In genomic region chr11:75263964-75264312, GRCm38 (mm10) we compare ENCODE assay signal across 11 mouse cellular contexts.
A peak's percentile ranks its signal among the peaks of the same experiment; 100 is the strongest.
DNase-seq lines count a peak whose midpoint lies in the region; ATAC-seq lines count a peak whose summit lies in the region.
"Had no signal": no experiment of that assay in that cellular context is flagged by ENCODE, and none has a peak within 500 bp of the region (broad histone marks: within the 10 kb centered on the region; RNA-seq: fewer than 3 reads in every experiment).

No protein-coding gene starts in this region.

- H3K27ac ChIP-seq in kidney, embryonic 16.5 days (ENCODE audit: low read length) = no peak overlapping the region
- H3K27ac ChIP-seq in neural tube, embryonic 12.5 days = no peak overlapping the region
- H3K27ac ChIP-seq in forebrain, embryonic 16.5 days (ENCODE audit: low read length) = no peak overlapping the region
- peak overlapping the region; percentile 52 for H3K27ac ChIP-seq in neural tube, embryonic 15.5 days (replicated peaks)
- H3K27ac ChIP-seq: limb, embryonic 15.5 days had no signal

- ATAC-seq in kidney, embryonic 16.5 days (ENCODE audit: low FRiP score, low TSS enrichment) = no peak
- ATAC-seq in neural tube, embryonic 12.5 days (ENCODE audit: low FRiP score, low read depth) = peak; percentile 55; the same call in 1 of the 2 replicates
- ATAC-seq in forebrain, embryonic 16.5 days = peak; percentile 56
- ATAC-seq in neural tube, embryonic 15.5 days (ENCODE audit: low FRiP score) = peak; percentile 48
- ATAC-seq: Patski had no signal

- DNase-seq in kidney, postnatal 14 days = peak; percentile 45
- DNase-seq in neural tube, embryonic 10.5 days (ENCODE audit: extremely low spot score, low spot score) = no peak
- DNase-seq in heart, postnatal 36 days = no peak
- DNase-seq: cerebellum, postnatal 14 days had no signal

- no peak overlapping the region for H3K4me3 ChIP-seq in kidney, embryonic 16.5 days (ENCODE audit: low read length)
- H3K4me3 ChIP-seq in neural tube, embryonic 12.5 days = no peak overlapping the region
- no peak overlapping the region for H3K4me3 ChIP-seq in forebrain, embryonic 16.5 days (replicated peaks; ENCODE audit: low read length)
- no peak overlapping the region for H3K4me3 ChIP-seq in neural tube, embryonic 15.5 days (replicated peaks)
- H3K4me3 ChIP-seq: embryonic facial prominence, embryonic 13.5 days; limb, embryonic 15.5 days had no signal

- intact Hi-C loops in heart, postnatal 36 days (cut with DNase I) = no loop called here

- H3K4me2 ChIP-seq in kidney, embryonic 16.5 days (replicated peaks; ENCODE audit: low read depth, low read length) = no peak overlapping the region
- no peak overlapping the region for H3K4me2 ChIP-seq in neural tube, embryonic 12.5 days (replicated peaks)
- H3K4me2 ChIP-seq in forebrain, embryonic 16.5 days (ENCODE audit: low read length) = no peak overlapping the region
- no peak overlapping the region for H3K4me2 ChIP-seq in neural tube, embryonic 15.5 days
- H3K4me2 ChIP-seq: embryonic facial prominence, embryonic 13.5 days; limb, embryonic 15.5 days had no signal

- peaks cover 42% of the 10 kb centered on the region for H3K4me1 ChIP-seq in kidney, embryonic 16.5 days (ENCODE audit: insufficient read depth, low read length)
- H3K4me1 ChIP-seq in neural tube, embryonic 12.5 days = peaks cover 49% of the 10 kb centered on the region
- peaks cover 32% of the 10 kb centered on the region for H3K4me1 ChIP-seq in forebrain, embryonic 16.5 days (replicated peaks; ENCODE audit: control insufficient read depth, insufficient read depth, low read length)
- peaks cover 54% of the 10 kb centered on the region for H3K4me1 ChIP-seq in neural tube, embryonic 15.5 days

- no peaks in the 10 kb centered on the region for H3K36me3 ChIP-seq in kidney, embryonic 16.5 days (ENCODE audit: insufficient read depth, low read length)
- no peaks in the 10 kb centered on the region for H3K36me3 ChIP-seq in neural tube, embryonic 12.5 days
- no peaks in the 10 kb centered on the region for H3K36me3 ChIP-seq in forebrain, embryonic 16.5 days (ENCODE audit: control insufficient read depth, insufficient read depth)
- H3K36me3 ChIP-seq in neural tube, embryonic 15.5 days = no peaks in the 10 kb centered on the region
- H3K36me3 ChIP-seq: embryonic facial prominence, embryonic 13.5 days; limb, embryonic 15.5 days had no signal

- 52% methylated on average over 6 of the region's 6 CpGs for WGBS in kidney, embryonic 16.5 days
- WGBS in neural tube, embryonic 12.5 days = 43% methylated on average over 6 of the region's 6 CpGs
- 23% methylated on average over 6 of the region's 6 CpGs for WGBS in forebrain, embryonic 16.5 days
- WGBS in neural tube, embryonic 15.5 days = 36% methylated on average over 6 of the region's 6 CpGs

- no peak overlapping the region for H3K9ac ChIP-seq in kidney, embryonic 16.5 days (replicated peaks; ENCODE audit: low read length)
- no peak overlapping the region for H3K9ac ChIP-seq in neural tube, embryonic 12.5 days
- H3K9ac ChIP-seq in forebrain, embryonic 16.5 days (replicated peaks; ENCODE audit: low read depth, low read length) = no peak overlapping the region
- no peak overlapping the region for H3K9ac ChIP-seq in neural tube, embryonic 15.5 days (replicated peaks)
- H3K9ac ChIP-seq: embryonic facial prominence, embryonic 13.5 days; limb, embryonic 15.5 days had no signal

- no peaks in the 10 kb centered on the region for H3K9me3 ChIP-seq in kidney, embryonic 16.5 days (ENCODE audit: low read length)
- no peaks in the 10 kb centered on the region for H3K9me3 ChIP-seq in neural tube, embryonic 12.5 days
- H3K9me3 ChIP-seq in forebrain, embryonic 16.5 days (ENCODE audit: control insufficient read depth, low read length) = no peaks in the 10 kb centered on the region
- H3K9me3 ChIP-seq in neural tube, embryonic 15.5 days (replicated peaks) = no peaks in the 10 kb centered on the region
- H3K9me3 ChIP-seq: embryonic facial prominence, embryonic 13.5 days; limb, embryonic 15.5 days had no signal

- H3K27me3 ChIP-seq in kidney, embryonic 16.5 days (ENCODE audit: insufficient read depth, low read length) = no peaks in the 10 kb centered on the region
- H3K27me3 ChIP-seq in neural tube, embryonic 12.5 days (replicated peaks) = no peaks in the 10 kb centered on the region
- no peaks in the 10 kb centered on the region for H3K27me3 ChIP-seq in forebrain, embryonic 16.5 days (replicated peaks; ENCODE audit: control insufficient read depth, insufficient read depth, low read length)
- no peaks in the 10 kb centered on the region for H3K27me3 ChIP-seq in neural tube, embryonic 15.5 days (replicated peaks)
- H3K27me3 ChIP-seq: limb, embryonic 15.5 days; Patski had no signal
